Mouse (Mus musculus) layer of hippocampus, adult 8-10 months (tissue): Measurements from ENCODE around the gene Scfd2. TPM values are rescaled to one million over a fixed set of nuclear protein-coding genes. Genes with fewer than 3 reads are reported as not detected.

Experiments
- DNase-seq, 2 experiments: peaks; one replicate each; pipeline ENCODE4 v3.0.0; 2022; ENCODE audit warnings: low spot score in 2 of 2
- total RNA-seq, 4 experiments: library from RNA; stranded (reverse); gene quantifications; 2 replicates each; pipeline ENCODE4 v1.2.4; 2022

Gene Scfd2
- total RNA-seq, 4 experiments from 2014 or later: 25.1 to 31.7 (median 28.8) TPM

- DNase-seq: no peak
These were observed 287.0 kb downstream of the Scfd2 start for GRCm38 (mm10) chr5:74244406-74245019.

- no peak for DNase-seq
These were observed 288.9 kb downstream of the Scfd2 start for GRCm38 (mm10) chr5:74242654-74243053.

- no peak for DNase-seq
These were observed 290.5 kb downstream of the Scfd2 start for GRCm38 (mm10) chr5:74240926-74241680.

GRCm38 (mm10) chr5:74240298-74240697 lies 291.3 kb downstream of the Scfd2 start:
- no peak for DNase-seq

- DNase-seq: no peak
These were observed 292.2 kb downstream of the Scfd2 start for GRCm38 (mm10) chr5:74239369-74239768.

GRCm38 (mm10) chr5:74233808-74234207 lies 297.8 kb downstream of the Scfd2 start:
- no peak for DNase-seq

GRCm38 (mm10) chr5:74230525-74230924 lies 301.0 kb downstream of the Scfd2 start:
- no peak for DNase-seq

GRCm38 (mm10) chr5:74229775-74230413 lies 301.7 kb downstream of the Scfd2 start:
- DNase-seq: no peak

GRCm38 (mm10) chr5:74228938-74229337 lies 302.6 kb downstream of the Scfd2 start:
- DNase-seq: no peak

GRCm38 (mm10) chr5:74227352-74227751 lies 304.2 kb downstream of the Scfd2 start:
- DNase-seq: no peak

- no peak for DNase-seq
These were observed 305.4 kb downstream of the Scfd2 start for GRCm38 (mm10) chr5:74226183-74226582.

- DNase-seq: no peak
These were observed 307.1 kb downstream of the Scfd2 start for GRCm38 (mm10) chr5:74224480-74224879.

GRCm38 (mm10) chr5:74222626-74223025 lies 308.9 kb downstream of the Scfd2 start:
- DNase-seq: no peak

- DNase-seq: no peak
These were observed 313.0 kb downstream of the Scfd2 start for GRCm38 (mm10) chr5:74218524-74218923.

GRCm38 (mm10) chr5:74215125-74215524 lies 316.4 kb downstream of the Scfd2 start:
- no peak for DNase-seq

- DNase-seq: no peak
These were observed 317.0 kb downstream of the Scfd2 start for GRCm38 (mm10) chr5:74214501-74215110.

- DNase-seq: no peak
These were observed 320.2 kb downstream of the Scfd2 start for GRCm38 (mm10) chr5:74211346-74211745.

GRCm38 (mm10) chr5:74209640-74210039 lies 321.9 kb downstream of the Scfd2 start:
- DNase-seq: no peak

- no peak for DNase-seq
These were observed 323.1 kb downstream of the Scfd2 start for GRCm38 (mm10) chr5:74208438-74208837.

- DNase-seq: no peak
These were observed 324.4 kb downstream of the Scfd2 start for GRCm38 (mm10) chr5:74207209-74207608.

GRCm38 (mm10) chr5:74206649-74207048 lies 324.9 kb downstream of the Scfd2 start:
- no peak for DNase-seq

GRCm38 (mm10) chr5:74206038-74206437 lies 325.5 kb downstream of the Scfd2 start:
- no peak for DNase-seq
